Mouse (Mus musculus): ENCODE measurements at regions not wholly inside any gene's neighbourhood (a gene's known extent, or its start where the extent isn't known, plus 50 kb on each side); places are given as distances from the start of the nearest gene placed in this dataset.

DNA sequence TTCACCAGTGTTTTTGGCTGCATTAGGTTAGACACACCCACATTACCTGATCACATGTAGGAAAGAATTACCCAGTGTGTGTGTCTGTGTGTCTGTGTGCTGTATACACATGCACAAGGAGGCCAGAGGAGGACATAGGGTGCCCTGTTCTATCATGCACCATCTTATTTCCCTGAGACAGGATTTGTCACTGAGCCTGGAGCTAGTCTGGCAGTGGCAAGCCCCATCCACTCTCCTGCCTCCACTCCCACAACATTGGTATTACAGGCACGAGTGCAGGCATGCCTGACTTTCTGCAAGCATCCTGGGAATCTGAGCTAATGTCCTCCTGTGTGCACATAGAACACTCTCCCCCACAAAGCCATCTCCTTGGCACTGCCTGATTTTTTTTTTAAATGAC, 162.1 kb upstream of the Cops8 start:
- TF ChIP-seq CTCF (IDR thresholded peaks at IDR 0.05), result no peak
- Histone ChIP-seq H3K4me3 (no peak overlapping the region), H3K27ac (no peak overlapping the region)
- intact Hi-C loops (cut with DNase I), result no loop called here
- no peak for DNase-seq

DNA sequence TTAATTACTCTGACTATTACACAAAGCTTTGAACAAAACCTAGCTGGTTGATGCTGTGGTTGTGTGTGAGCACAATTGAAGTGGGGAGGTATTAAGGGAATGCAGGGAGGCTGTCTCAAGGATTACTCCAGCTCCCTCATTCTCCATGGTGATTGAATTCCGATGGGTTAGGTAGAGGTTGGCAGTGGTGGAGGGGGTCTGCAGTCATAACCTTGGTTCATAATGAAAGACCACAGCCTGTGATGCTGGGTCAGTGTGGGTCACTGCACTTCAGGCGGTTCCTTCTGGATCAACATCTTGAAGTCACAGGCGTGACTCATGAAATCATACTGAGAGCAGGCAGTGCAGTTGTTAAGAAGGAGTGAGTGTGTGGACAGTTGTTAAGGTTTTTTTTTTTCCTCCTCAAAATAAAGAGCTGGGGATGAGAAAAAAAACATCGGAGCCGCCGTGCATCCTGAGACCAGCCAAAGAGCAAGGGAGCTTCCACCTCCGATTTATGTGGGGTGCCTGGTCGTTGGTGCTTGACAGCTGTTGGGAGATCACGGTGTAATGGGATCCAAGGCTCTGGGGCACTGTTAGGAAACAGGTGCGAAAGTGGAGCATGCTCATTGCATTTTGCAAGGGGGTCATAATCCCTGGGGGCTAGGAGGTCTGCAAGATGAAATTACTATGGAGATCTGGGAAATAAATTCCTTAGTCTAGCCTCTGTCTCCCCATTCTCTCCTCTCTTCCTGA, 161.5 kb upstream of the Cops8 start:
- Histone ChIP-seq H3K27ac (no peak overlapping the region), H3K4me3 (no peak overlapping the region)
- intact Hi-C loops (cut with DNase I), result no loop called here
- DNase-seq, result no peak
- no peak for TF ChIP-seq CTCF (IDR thresholded peaks at IDR 0.05)

DNA sequence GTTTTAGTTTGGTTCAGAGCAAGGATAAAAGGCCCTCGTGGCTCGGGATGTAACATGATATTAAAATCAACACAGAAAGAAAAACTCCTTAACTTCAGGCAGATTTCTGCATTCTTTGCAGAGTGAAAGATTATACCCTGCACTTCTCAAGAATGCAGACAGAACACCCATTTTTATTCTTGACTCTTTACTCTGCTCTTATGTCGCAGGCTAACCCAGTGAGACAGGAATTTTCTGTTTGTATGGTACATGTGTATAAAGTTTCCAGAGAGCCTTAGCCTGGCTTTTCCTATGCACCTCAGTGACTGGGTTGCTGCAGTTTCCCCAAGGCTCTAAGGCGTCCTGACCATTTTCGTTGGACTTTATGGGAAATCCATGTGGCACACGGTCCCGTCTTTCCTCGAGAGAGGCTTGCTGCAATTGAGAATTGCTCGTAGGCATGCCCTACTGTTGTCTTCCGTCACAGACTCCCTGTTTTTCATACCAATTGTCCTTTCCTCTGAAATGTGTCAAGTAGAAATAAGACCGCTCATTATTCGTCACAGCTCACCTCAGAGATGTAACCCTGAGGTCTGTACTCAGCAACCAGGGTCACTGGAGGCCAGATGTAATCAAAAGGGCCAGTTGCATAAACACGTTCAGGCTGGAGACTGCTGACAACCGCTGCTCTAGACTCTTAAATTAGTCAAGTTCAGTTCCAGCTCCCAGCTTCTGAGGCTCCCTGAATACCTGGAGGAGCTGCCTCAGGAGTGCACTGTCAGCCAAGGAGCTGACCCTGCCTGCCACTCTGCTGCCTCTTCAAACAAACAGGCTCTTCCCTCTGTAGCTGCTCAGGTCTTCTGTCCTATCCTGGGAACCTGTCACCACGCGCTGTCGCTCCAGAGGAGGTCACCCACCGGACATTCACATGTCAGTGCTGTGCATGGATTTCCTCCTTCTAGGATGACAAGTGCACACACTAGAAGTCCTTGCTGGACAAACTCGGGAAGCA, 160.2 kb upstream of the Cops8 start:
- intact Hi-C loops (cut with DNase I), result no loop called here
- H3K27ac ChIP-seq, result no peak overlapping the region
- no peak overlapping the region for H3K4me3 ChIP-seq
- TF ChIP-seq CTCF (IDR thresholded peaks at IDR 0.05), result no peak
- DNase-seq, result no peak

DNA sequence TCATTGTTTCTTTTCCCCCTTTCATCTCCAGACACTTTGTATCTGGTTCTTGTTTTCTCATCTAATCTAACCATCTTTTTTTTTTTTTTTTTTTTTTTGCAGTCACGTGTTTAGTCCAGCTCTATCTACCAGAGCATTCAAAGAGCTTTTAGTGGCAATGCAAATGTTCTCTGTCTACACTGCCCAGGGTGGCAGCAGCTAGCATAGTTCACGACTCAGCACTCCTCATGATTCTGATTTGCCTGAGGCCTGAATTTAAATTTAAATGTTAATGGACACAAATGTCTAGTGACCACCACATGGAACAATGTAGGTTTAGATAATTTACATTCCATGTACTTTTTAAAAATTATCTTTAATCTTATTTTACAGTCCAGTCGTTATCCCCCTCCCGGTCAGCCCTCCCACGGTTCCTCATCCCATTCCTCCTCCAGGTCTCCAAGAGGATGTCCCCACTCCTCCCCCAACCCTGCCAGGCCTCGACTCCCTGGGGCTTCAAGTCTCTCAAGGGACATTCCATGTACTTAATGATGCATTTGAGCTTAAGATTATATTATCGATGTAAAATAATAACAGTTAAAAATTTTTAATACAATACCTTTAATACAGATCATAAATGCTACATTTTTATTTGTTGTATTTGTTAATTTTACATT, 153.1 kb upstream of the Cops8 start:
- intact Hi-C loops (cut with DNase I), result no loop called here
- H3K27ac ChIP-seq, result no peak overlapping the region
- no peak overlapping the region for H3K4me3 ChIP-seq
- no peak for DNase-seq
- TF ChIP-seq CTCF (IDR thresholded peaks at IDR 0.05), result no peak

DNA sequence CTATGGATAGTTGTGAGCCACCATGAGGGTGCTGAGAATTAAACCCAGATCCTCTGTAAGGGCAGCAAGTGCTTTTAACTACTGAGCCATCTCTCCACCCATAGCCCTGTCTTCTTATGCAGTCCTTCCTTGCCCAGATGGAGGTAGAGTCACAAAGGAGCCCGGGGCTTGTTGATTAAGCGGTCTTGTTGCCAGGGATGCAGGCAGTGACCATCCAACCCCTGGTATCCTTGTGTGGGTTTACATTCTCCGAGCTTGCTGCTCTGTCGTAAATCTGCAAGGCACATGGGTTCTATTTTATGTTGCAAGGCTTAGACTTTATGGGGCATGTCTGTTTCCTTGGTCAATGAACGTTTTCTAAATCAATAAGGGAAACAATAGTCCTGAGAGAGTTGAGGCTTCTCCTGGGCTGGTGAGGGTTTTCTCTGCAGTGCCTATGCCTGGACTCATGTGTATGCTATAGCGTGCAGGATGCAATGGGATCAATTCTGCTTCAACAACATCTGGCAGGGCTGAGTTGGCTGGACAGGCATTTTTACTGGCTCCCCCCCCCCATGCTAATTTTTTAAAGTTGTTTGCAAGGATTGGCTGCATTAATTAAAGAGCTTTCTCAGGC, 150.7 kb upstream of the Cops8 start:
- intact Hi-C loops (cut with DNase I), result no loop called here
- no peak overlapping the region for H3K4me3 ChIP-seq
- TF ChIP-seq CTCF (IDR thresholded peaks at IDR 0.05), result no peak
- no peak overlapping the region for H3K27ac ChIP-seq
- no peak for DNase-seq

DNA sequence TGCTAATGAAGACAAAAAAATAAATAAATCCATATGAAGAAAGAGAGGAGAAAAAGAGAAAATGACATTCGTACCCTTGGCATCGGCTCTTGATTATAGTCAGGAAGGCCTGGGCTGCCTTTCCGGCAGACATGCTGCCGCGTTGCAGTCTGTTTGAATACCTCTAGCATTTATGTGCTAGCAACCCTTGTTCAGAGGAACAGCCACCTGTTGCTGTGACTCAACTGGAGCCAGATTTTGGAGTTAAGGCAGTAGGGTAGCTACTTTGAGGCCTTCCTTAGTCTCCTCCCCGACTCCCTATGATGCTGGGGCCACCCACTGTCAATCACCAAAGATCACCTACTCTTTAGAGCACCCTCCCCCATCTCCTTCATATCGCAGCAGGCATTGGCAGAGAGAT, 148.5 kb upstream of the Cops8 start:
- Histone ChIP-seq H3K27ac (no peak overlapping the region), H3K4me3 (no peak overlapping the region)
- intact Hi-C loops (cut with DNase I), result no loop called here
- no peak for TF ChIP-seq CTCF (IDR thresholded peaks at IDR 0.05)
- DNase-seq, result no peak

DNA sequence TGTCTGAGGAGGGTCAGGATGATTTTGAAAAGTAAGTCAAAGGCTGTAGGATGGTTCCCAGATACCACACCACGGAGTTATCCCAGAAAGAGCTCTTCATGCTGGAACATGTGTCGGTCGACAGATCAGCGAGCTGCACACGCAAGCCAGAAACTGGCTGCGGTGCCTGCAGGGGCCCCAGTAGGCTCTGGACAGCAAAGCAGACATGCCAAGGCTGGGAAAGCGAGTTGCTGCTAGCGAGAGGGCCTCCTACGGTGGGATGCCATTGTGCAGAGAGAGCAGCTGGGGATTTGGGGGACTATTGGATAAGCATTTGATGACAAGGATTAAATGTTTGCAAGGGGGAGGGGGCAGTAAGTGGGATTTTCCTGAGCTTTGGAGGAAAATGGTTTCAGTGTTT, 145.4 kb upstream of the Cops8 start:
- TF ChIP-seq CTCF (IDR thresholded peaks at IDR 0.05), result no peak
- intact Hi-C loops (cut with DNase I), result no loop called here
- Histone ChIP-seq H3K27ac (no peak overlapping the region), H3K4me3 (peak overlapping the region; percentile 11; the same call in 1 of the 2 replicates)
- DNase-seq, result no peak

DNA sequence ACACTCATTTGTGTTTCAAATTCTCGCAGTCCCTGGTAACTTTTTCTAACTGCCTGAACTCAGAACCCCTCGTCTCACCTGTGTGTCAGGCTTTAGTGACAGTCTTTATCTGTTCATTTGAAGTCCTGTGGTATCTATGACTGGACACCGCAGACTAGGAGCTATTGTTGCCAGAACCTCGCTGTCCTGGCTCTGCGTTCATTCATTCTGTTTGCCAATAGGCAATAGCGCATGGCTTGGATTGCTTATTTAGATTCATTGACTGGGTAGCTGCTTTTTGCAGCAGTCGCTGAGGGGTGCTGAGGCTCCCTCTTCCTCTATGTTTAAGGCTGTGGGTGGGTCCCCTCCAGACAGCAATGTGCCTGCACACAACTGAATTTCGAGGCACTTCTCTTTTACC, 144.6 kb upstream of the Cops8 start:
- no peak for TF ChIP-seq CTCF (IDR thresholded peaks at IDR 0.05)
- no peak overlapping the region for H3K4me3 ChIP-seq
- no peak overlapping the region for H3K27ac ChIP-seq
- intact Hi-C loops (cut with DNase I), result no loop called here
- DNase-seq, result no peak

DNA sequence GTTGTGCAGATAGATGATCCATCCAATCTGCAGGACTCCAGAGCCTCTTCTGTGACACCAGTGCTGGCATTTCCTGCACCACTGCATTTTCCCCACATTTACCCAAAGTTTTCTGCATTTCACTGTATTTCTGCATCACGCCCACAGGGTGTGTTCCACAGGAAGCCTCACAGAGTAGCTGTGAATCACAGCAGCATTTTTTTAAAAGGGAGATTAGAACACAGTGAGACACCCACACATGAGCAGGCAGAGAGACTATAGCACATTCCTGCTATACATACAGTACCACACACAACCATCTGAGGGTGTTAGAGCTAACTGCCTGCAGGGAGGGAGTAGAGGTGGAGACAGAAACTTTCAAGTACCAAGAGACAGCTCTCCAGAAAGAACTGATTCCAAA, 141.1 kb upstream of the Cops8 start:
- Histone ChIP-seq H3K4me3 (no peak overlapping the region), H3K27ac (no peak overlapping the region)
- no peak for TF ChIP-seq CTCF (IDR thresholded peaks at IDR 0.05)
- intact Hi-C loops (cut with DNase I), result no loop called here
- DNase-seq, result no peak

DNA sequence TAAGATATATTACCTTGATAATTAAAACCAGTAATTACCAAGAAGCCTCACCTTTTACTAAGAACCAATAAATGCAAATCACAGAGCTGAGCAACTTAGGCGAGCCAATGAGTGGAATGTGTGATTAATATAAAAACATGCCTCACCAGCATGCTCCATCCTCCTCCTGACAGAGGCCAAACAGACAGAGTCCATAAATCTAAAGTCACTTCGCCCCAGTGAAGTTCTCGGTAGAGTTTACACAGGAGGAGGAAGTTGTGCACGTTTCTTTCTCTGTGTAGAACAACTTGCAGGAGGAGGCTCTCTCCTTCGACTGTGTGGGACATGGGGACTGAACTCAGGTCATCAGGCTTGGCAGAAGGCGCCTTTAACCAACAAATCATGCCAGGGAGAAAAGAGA, 139.5 kb upstream of the Cops8 start:
- intact Hi-C loops (cut with DNase I), result no loop called here
- TF ChIP-seq CTCF (IDR thresholded peaks at IDR 0.05), result no peak

DNA sequence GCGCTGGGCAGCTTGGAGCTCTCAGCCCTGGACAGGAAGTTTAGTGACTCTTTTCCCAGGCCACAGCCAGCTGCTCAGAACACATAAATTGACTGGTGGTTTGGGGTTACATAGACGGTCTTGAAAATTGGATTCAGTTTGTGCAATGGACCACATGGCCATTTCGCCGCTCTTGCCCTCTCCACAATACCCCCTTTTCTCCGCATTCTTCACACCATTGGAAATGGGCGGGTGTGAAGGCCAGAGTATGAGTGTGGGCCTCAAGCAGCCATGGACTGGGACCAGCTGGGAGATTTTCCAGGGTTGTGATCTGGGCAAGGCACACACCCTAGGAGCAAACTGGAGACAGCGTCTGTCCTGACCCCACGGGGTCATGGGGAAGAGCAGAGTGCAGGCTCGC, 135.1 kb upstream of the Cops8 start:
- no peak for TF ChIP-seq CTCF (IDR thresholded peaks at IDR 0.05)
- Histone ChIP-seq H3K4me3 (no peak overlapping the region), H3K27ac (peak overlapping the region; percentile 35; the same call in 1 of the 2 replicates)
- peak; percentile 60 for DNase-seq
- intact Hi-C loops (cut with DNase I), result no loop called here

More for the DNA sequence above, 139.5 kb upstream of the Cops8 start:
- Histone ChIP-seq H3K4me3 (no peak overlapping the region), H3K27ac (no peak overlapping the region)
- no peak for DNase-seq

DNA sequence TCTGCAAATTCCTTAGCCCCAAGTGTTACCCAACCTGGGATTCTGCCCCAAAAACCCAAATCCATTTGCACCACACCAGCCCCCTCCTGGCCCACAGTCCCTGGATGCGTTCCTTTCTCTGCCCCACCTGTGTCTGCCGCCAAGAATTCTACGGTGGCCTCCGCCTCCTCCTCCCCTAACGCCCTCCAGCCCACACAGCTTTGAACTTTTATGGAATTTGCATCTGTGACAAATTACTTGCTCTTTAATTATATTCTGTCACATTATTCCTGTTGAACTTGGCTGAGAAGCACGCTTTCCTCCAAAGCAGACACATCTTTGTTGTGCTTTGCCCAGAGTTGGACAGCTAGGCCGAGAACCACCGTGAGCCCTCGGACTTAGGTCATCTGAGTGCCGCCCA, 131.8 kb upstream of the Cops8 start:
- intact Hi-C loops (cut with DNase I), result no loop called here
- DNase-seq, result no peak
- TF ChIP-seq CTCF (IDR thresholded peaks at IDR 0.05), result no peak
- Histone ChIP-seq H3K27ac (no peak overlapping the region; the same call in 1 of the 2 replicates), H3K4me3 (no peak overlapping the region)
